Mouse (Mus musculus) forebrain, embryonic 15.5 days (tissue): ENCODE measurements at regions not wholly inside any gene's neighbourhood (a gene's known extent, or its start where the extent isn't known, plus 50 kb on each side); places are given as distances from the start of the nearest gene placed in this dataset.

ENCODE experiments used
- ATAC-seq: fragments of 200-750 bp; cut with Nextera tagmentation; replicated peaks from 2 replicates; pipeline ENCODE4 v1.8.0; 2017; ENCODE audit warnings: mild to moderate bottlenecking, moderate TSS enrichment, moderate library complexity
- H3K27ac ChIP-seq: fragments of 300-500 bp; sonication (generic); replicated peaks from 2 replicates; pipeline ENCODE4 v1.5.1; 2015; ENCODE audit warnings: mild to moderate bottlenecking, inconsistent platforms
- H3K27me3 ChIP-seq: fragments of 300-500 bp; sonication (generic); 2 replicates; pipeline ENCODE4 v1.6.1; 2015; ENCODE audit warnings: inconsistent platforms
- H3K36me3 ChIP-seq: fragments of 300-500 bp; sonication (generic); 2 replicates; pipeline ENCODE4 v1.6.1; 2015; ENCODE audit warnings: mild to moderate bottlenecking, inconsistent platforms
- H3K4me1 ChIP-seq: fragments of 300-500 bp; sonication (generic); 2 replicates; pipeline ENCODE4 v1.6.1; 2015; ENCODE audit warnings: inconsistent platforms
- H3K4me2 ChIP-seq: fragments of 300-500 bp; sonication (generic); replicated peaks from 2 replicates; pipeline ENCODE4 v1.6.1; 2015; ENCODE audit warnings: mild to moderate bottlenecking, inconsistent platforms
- H3K4me3 ChIP-seq: fragments of 300-500 bp; sonication (generic); 2 replicates; pipeline ENCODE4 v1.5.1; 2015; ENCODE audit warnings: mild to moderate bottlenecking, inconsistent platforms
- H3K9ac ChIP-seq: fragments of 300-500 bp; sonication (generic); replicated peaks from 2 replicates; pipeline ENCODE4 v1.6.1; 2015; ENCODE audit warnings: mild to moderate bottlenecking, inconsistent platforms
- H3K9me3 ChIP-seq: fragments of 300-500 bp; sonication (generic); 2 replicates; pipeline ENCODE4 v1.6.1; 2016; ENCODE audit warnings: inconsistent platforms
- WGBS: fragments of 180-500 bp; shearing (Covaris S2); methylation state at CpG from one replicate; pipeline ENCODE4 v1.1.7; 2015; ENCODE audit warnings: mixed read lengths; 5-methylcytosine and 5-hydroxymethylcytosine counted together

GRCm38 (mm10) chr2:50743785-50744258 is 405.1 kb downstream of the Rnd3 start:
- H3K27me3 ChIP-seq: no peaks in the 10 kb centered on the region
- no peak overlapping the region for H3K4me2 ChIP-seq
- no peaks in the 10 kb centered on the region for H3K36me3 ChIP-seq
- no peaks in the 10 kb centered on the region for H3K9me3 ChIP-seq
- no peak overlapping the region for H3K9ac ChIP-seq
- ATAC-seq: peak; percentile 76
- H3K27ac ChIP-seq: no peak overlapping the region
- H3K4me3 ChIP-seq: no peak overlapping the region
- WGBS: 95% methylated on average over 3 of the region's 3 CpGs
- H3K4me1 ChIP-seq: 0 out of 2 replicates have a peak, but pooled peaks cover 9% of the 10 kb centered on the region

DNA sequence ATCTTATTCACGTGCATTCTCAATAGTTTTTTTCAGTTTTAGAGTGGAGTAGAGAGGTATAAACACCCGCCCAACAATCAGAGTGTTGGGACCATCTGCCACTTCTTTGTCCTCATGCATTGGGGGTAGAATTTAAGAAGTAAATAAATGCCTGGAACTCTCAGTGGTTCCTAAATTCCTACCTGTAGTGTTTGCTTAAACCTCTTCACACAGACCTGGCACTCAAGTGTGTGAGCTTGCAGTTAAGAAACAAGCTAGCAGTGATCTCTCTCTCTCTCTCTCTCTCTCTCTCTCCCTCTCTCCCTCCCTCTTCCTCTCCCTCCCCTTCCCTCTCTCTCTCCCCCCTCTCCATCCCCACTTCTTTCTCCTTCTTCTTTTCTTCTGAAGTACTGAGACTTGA is 406.5 kb downstream of the Rnd3 start:
- 68% methylated on average over 2 of the region's 2 CpGs for WGBS
- no peak overlapping the region for H3K27ac ChIP-seq
- no peaks in the 10 kb centered on the region for H3K9me3 ChIP-seq
- no peaks in the 10 kb centered on the region for H3K36me3 ChIP-seq
- no peak overlapping the region for H3K4me2 ChIP-seq
- H3K4me3 ChIP-seq: no peak overlapping the region
- no peak for ATAC-seq
- peaks cover 15% of the 10 kb centered on the region; the same call in 1 of the 2 replicates for H3K4me1 ChIP-seq
- no peaks in the 10 kb centered on the region for H3K27me3 ChIP-seq
- no peak overlapping the region for H3K9ac ChIP-seq

DNA sequence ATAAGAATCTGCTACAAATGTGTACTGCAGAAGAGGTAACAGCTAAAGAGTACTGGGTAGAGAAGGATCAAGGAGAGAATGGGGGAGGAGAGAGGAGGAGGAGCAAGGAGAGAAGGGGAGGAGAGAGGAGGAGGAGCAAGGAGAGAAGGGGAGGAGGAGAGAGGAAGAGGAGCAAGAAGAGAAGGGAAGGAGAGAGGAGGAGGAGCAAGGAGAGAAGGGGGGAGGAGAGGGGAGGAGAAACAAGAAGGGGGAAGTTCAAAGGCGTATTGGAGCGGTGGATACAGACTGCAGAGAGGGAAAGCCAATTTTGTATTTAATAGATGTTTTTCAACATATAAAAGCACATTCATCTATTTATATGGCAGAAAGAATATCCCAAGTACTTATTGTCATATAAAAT is 407.6 kb downstream of the Rnd3 start:
- H3K36me3 ChIP-seq: no peaks in the 10 kb centered on the region
- H3K27me3 ChIP-seq: no peaks in the 10 kb centered on the region
- WGBS: 75% methylated on average over 2 of the region's 2 CpGs
- H3K27ac ChIP-seq: no peak overlapping the region
- no peak overlapping the region for H3K4me2 ChIP-seq
- no peak overlapping the region for H3K9ac ChIP-seq
- H3K4me1 ChIP-seq: peaks cover 17% of the 10 kb centered on the region; the same call in 1 of the 2 replicates
- H3K4me3 ChIP-seq: no peak overlapping the region
- no peak for ATAC-seq
- H3K9me3 ChIP-seq: no peaks in the 10 kb centered on the region

DNA sequence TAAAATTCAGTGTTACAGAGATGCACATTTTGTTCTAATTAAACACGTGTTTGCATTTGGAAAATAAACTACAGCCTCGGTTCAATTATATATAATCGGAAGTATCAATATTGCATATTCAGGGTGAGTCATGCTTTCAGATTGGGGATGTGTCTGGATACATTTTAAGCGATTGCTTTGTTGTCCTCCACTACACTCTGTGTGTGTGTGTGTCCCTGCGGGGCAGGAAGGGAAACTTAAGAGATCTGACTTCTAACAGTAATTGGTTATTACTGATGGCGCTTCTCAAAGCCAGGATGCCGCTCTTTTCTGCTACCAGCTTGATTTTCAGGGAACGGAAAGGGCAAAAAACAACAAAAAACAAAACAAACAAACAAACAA is 409.3 kb downstream of the Rnd3 start:
- ATAC-seq: no peak
- 61% methylated on average over 8 of the region's 8 CpGs for WGBS

GRCm38 (mm10) chr2:50738936-50739598 is 409.8 kb downstream of the Rnd3 start:
- Histone ChIP-seq H3K9me3 (no peaks in the 10 kb centered on the region), H3K4me3 (no peak overlapping the region), H3K4me2 (no peak overlapping the region), H3K27me3 (no peaks in the 10 kb centered on the region), H3K36me3 (no peaks in the 10 kb centered on the region), H3K4me1 (peaks cover 11% of the 10 kb centered on the region; the same call in 1 of the 2 replicates), H3K27ac (no peak overlapping the region), H3K9ac (no peak overlapping the region)
- WGBS: 51% methylated on average over 8 of the region's 8 CpGs
- no peak; the same call in 1 of the 2 replicates for ATAC-seq

More for the DNA sequence above, 409.3 kb downstream of the Rnd3 start:
- H3K4me1 ChIP-seq: peaks cover 11% of the 10 kb centered on the region; the same call in 1 of the 2 replicates
- H3K9me3 ChIP-seq: no peaks in the 10 kb centered on the region
- H3K4me3 ChIP-seq: no peak overlapping the region
- no peak overlapping the region for H3K4me2 ChIP-seq
- H3K27me3 ChIP-seq: no peaks in the 10 kb centered on the region
- H3K27ac ChIP-seq: no peak overlapping the region
- H3K9ac ChIP-seq: no peak overlapping the region
- H3K36me3 ChIP-seq: no peaks in the 10 kb centered on the region

DNA sequence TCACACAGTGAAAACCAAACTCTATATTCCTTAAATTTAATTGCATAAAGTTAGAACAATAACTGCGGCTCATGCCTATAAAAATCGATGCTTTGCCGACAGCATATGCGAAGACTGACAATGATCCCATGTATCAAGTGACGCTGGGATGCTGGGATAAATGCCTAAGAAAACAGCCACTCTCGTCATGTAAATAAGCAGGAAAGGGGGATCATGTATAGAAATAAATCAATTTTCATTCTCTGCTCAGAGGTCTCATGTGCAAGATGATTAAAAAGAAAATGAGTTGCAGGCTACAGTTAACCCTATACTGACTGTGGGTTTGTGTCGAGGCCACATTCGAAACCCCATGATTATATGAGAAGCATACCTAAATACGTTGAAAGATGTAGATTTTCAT is 411.2 kb downstream of the Rnd3 start:
- Histone ChIP-seq H3K4me3 (no peak overlapping the region), H3K4me2 (no peak overlapping the region), H3K27me3 (no peaks in the 10 kb centered on the region), H3K36me3 (no peaks in the 10 kb centered on the region), H3K4me1 (peaks cover 11% of the 10 kb centered on the region; the same call in 1 of the 2 replicates), H3K9me3 (no peaks in the 10 kb centered on the region), H3K9ac (no peak overlapping the region), H3K27ac (no peak overlapping the region)
- ATAC-seq: no peak
- WGBS: 64% methylated on average over 9 of the region's 9 CpGs

DNA sequence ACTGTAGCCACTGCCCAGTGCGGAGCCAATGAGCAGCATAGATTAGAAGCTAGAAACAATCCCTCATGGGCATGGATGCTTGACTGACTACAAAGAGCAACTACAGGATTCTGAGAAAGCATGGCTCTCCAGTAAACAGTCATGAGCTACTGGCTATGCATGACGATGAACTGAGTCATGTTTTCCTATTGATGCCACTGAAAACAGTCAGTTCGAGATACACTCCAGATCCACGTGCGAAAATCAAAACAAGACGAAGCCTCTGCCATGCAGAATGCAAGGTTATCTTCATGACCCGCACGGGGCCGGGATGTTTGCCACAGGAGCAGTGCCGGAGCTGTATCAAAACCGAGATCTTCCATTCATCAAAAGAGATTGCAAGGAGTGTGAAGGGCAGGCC is 413.9 kb downstream of the Rnd3 start:
- Histone ChIP-seq H3K4me1 (peaks cover 11% of the 10 kb centered on the region; the same call in 1 of the 2 replicates), H3K27ac (no peak overlapping the region), H3K27me3 (no peaks in the 10 kb centered on the region), H3K9ac (no peak overlapping the region), H3K4me3 (no peak overlapping the region), H3K4me2 (no peak overlapping the region), H3K9me3 (no peaks in the 10 kb centered on the region), H3K36me3 (no peaks in the 10 kb centered on the region)
- WGBS: 89% methylated on average over 11 of the region's 11 CpGs
- no peak for ATAC-seq

DNA sequence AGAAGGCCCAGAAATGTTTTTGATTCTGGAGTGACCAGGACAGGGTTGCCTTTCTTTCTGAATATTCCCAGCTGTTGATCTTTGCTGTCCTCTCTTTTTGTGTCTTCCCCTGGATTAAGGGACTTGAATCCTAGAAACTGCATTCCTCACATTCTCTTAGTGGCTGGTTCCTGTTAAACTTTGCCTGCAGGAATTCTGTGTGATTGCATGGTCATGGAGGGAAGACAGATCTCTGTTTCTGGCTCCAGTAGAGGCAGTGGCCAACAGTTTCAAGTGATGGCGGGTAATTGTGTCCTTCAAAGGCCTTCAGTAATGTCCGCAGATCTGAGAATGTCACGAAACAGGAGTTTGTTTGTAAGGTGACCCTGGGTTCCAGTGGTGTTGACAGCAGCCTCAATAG is 410.1 kb upstream of the Mmadhc start:
- no peak overlapping the region for H3K4me2 ChIP-seq
- no peaks in the 10 kb centered on the region for H3K9me3 ChIP-seq
- no peaks in the 10 kb centered on the region for H3K27me3 ChIP-seq
- H3K27ac ChIP-seq: no peak overlapping the region
- ATAC-seq: no peak
- H3K4me1 ChIP-seq: 0 out of 2 replicates have a peak, but pooled peaks cover 3% of the 10 kb centered on the region
- no peak overlapping the region for H3K9ac ChIP-seq
- 84% methylated on average over 3 of the region's 3 CpGs for WGBS
- H3K4me3 ChIP-seq: no peak overlapping the region
- no peaks in the 10 kb centered on the region for H3K36me3 ChIP-seq

DNA sequence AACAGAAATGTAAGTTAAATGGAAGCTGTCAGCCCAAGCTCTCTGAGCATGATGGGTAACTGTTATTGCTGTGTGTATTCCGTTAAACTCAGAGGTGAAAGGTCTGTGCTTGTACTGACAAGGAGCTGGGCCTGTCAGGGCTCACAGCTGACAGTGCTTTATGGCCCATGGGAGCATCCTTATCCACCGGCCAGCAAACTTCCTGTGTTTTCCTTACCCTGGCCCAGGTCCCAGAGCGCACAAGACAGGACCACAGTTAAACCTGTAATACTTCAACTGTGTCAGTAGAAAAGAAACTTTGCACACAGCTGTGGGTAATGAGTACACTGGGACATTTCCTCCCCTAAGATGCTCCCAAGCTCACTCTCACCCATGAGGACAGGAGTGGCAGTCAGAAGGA is 407.7 kb upstream of the Mmadhc start:
- no peaks in the 10 kb centered on the region for H3K9me3 ChIP-seq
- no peaks in the 10 kb centered on the region for H3K27me3 ChIP-seq
- no peak overlapping the region for H3K4me2 ChIP-seq
- H3K4me1 ChIP-seq: 0 out of 2 replicates have a peak, but pooled peaks cover 3% of the 10 kb centered on the region
- ATAC-seq: no peak
- H3K27ac ChIP-seq: no peak overlapping the region
- no peaks in the 10 kb centered on the region for H3K36me3 ChIP-seq
- no peak overlapping the region for H3K4me3 ChIP-seq
- no peak overlapping the region for H3K9ac ChIP-seq
- 79% methylated on average over 3 of the region's 3 CpGs for WGBS

DNA sequence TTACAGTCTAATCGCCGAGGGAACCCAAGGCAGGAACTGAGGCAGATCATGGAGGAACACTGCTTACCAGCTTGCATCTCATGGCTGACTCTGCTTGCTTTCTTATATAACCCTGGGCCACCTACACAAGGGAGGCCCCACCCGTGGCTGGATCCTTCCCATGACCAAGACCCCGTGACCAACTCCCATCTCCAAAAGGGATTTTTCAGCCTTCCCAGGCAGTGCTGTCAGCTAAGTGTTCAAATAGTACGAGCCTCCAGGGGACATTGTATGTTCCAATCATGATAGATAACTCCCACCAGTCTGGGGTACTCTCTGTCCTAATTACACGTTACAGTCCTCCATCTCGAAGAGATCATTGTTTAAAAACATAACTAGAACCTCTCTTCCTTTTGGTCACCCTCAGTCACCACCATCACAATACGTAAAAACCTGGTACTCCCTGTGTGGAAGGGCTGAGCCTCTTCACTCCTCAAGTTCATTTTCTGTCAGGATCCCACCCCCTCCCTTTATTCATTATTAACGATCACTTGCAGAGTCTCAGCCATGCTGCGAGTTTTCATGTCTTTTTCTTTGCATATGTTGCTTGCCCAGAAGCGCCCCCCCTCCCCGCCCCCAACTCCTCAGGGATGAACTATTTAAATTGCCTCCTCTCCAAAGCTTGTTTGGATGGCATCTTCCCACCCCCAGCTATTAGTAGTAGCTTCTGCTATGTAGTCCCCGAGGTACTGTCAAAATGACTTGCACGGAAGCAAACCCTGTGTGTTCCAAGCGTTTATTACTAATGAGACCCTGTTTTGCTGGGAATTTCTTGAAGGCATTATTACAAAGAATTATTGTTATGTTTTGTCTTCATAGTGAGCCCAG is 406.2 kb upstream of the Mmadhc start:
- WGBS: 63% methylated on average over 15 of the region's 15 CpGs
- ATAC-seq: no peak
- H3K9ac ChIP-seq: no peak overlapping the region
- no peaks in the 10 kb centered on the region for H3K27me3 ChIP-seq
- no peak overlapping the region for H3K4me2 ChIP-seq
- H3K4me3 ChIP-seq: no peak overlapping the region
- H3K9me3 ChIP-seq: no peaks in the 10 kb centered on the region
- H3K36me3 ChIP-seq: no peaks in the 10 kb centered on the region
- H3K27ac ChIP-seq: no peak overlapping the region
- H3K4me1 ChIP-seq: 0 out of 2 replicates have a peak, but pooled peaks cover 3% of the 10 kb centered on the region

DNA sequence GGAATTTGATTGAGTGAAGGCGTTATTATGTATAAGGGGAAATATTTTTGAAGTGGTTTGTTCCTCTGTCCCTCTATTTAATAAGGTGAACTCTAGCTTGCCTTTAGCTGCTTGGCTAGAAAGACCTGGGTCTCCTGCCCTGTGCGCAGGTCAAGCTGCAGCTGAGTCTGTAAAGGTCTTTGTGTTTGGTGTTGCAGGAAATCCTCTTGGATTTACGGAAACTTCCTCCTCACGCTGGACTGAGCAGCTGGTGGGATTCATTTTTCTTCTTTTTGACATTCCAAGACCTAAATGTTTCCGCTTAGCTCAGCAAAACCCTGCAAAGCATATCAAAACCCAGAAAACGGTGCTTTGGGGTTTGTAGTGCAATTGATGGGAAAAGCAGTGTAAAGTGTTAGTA is 402.2 kb upstream of the Mmadhc start:
- Histone ChIP-seq H3K4me1 (peaks cover 11% of the 10 kb centered on the region), H3K27ac (no peak overlapping the region), H3K9ac (no peak overlapping the region), H3K36me3 (no peaks in the 10 kb centered on the region), H3K4me2 (no peak overlapping the region), H3K9me3 (no peaks in the 10 kb centered on the region), H3K4me3 (no peak overlapping the region), H3K27me3 (no peaks in the 10 kb centered on the region)
- no peak for ATAC-seq
- 81% methylated on average over 6 of the region's 6 CpGs for WGBS

- H3K27ac ChIP-seq: no peak overlapping the region
- no peaks in the 10 kb centered on the region for H3K27me3 ChIP-seq
- H3K9me3 ChIP-seq: no peaks in the 10 kb centered on the region
- no peak overlapping the region for H3K4me2 ChIP-seq
- H3K4me3 ChIP-seq: no peak overlapping the region
- no peak for ATAC-seq
- H3K36me3 ChIP-seq: no peaks in the 10 kb centered on the region
- H3K9ac ChIP-seq: no peak overlapping the region
- H3K4me1 ChIP-seq: peaks cover 18% of the 10 kb centered on the region
These were observed 400.0 kb upstream of the Mmadhc start for GRCm38 (mm10) chr2:50696575-50696974.
